Mouse (Mus musculus) CH12.LX (cell line): ENCODE measurements around the gene Tada2a. TPM values are rescaled to one million over a fixed set of nuclear protein-coding genes. Genes with fewer than 3 reads are reported as not detected.
A peak's percentile ranks its signal among the peaks of the same experiment; 100 is the strongest.

Experiments used
- DNase-seq: peaks from one replicate; pipeline ENCODE4 v3.0.0-alpha.2; 2013; ENCODE audit errors: extremely low read depth
- H3K27ac ChIP-seq: 2 replicates; pipeline ENCODE4 v1.5.1; 2012; ENCODE audit warnings: low read depth, mild to moderate bottlenecking, control low read depth, moderate library complexity; ENCODE audit not compliant: insufficient read depth
- H3K27me3 ChIP-seq: replicated peaks from 2 replicates; pipeline ENCODE3; 2012; ENCODE audit warnings: inconsistent platforms
- H3K36me3 ChIP-seq, 2 experiments: replicated peaks in 1 of 2; 2 replicates each; pipeline versions ENCODE3 to v1.6.1; 2012; ENCODE audit warnings: inconsistent platforms in 1 of 2, low read length in 1 of 2, mild to moderate bottlenecking in 1 of 2, mixed read lengths in 1 of 2, moderate library complexity in 1 of 2; ENCODE audit not compliant: control insufficient read depth in 1 of 2, insufficient read depth in 1 of 2
- H3K4me1 ChIP-seq, 2 experiments: 2 replicates each; pipeline ENCODE4 v1.6.1; 2012; ENCODE audit warnings: inconsistent platforms in 1 of 2, moderate library complexity in 1 of 2; ENCODE audit not compliant: insufficient read depth in 2 of 2, control insufficient read depth in 1 of 2
- H3K4me2 ChIP-seq: 2 replicates; pipeline ENCODE4 v1.6.1; 2012; ENCODE audit warnings: low read depth, mild to moderate bottlenecking, control low read depth; ENCODE audit not compliant: poor library complexity, insufficient read depth, severe bottlenecking
- H3K4me3 ChIP-seq, 3 experiments: fragments of 150-350 bp in 1 of 3; sonication (generic) in 1 of 3; replicated peaks in 1 of 3; 2 replicates each; pipeline versions ENCODE3 to v1.5.1; 2011 to 2012; ENCODE audit warnings: low read depth in 2 of 3, low read length in 2 of 3, mild to moderate bottlenecking in 2 of 3, moderate library complexity in 2 of 3, control low read depth in 1 of 3, improper control_type of control experiment in 1 of 3, inconsistent platforms in 1 of 3, mixed read lengths in 1 of 3; ENCODE audit not compliant: poor library complexity in 1 of 3
- H3K79me2 ChIP-seq: replicated peaks from 2 replicates; pipeline ENCODE4 v1.6.1; 2012; ENCODE audit warnings: mild to moderate bottlenecking, moderate library complexity; ENCODE audit not compliant: control insufficient read depth, poor library complexity, insufficient read depth, severe bottlenecking; ENCODE audit errors: extremely low read depth
- H3K9ac ChIP-seq: 2 replicates; pipeline ENCODE4 v1.6.1; 2012; ENCODE audit warnings: low read depth, mild to moderate bottlenecking, control low read depth, moderate library complexity; ENCODE audit not compliant: insufficient read depth
- H3K9me3 ChIP-seq: replicated peaks from 2 replicates; pipeline ENCODE3; 2012; ENCODE audit warnings: low read length, inconsistent platforms, mixed read lengths
- BHLHE40 ChIP-seq: IDR thresholded peaks from 2 replicates; pipeline ENCODE4 v1.6.1; 2011; ENCODE audit warnings: mild to moderate bottlenecking, low read depth, low read length, improper control_type of control experiment
- CTCF ChIP-seq, 2 experiments: IDR thresholded peaks in 1 of 2; conservative IDR thresholded peaks in 1 of 2; 2 replicates each; pipeline ENCODE4 v1.5.1; 2011 to 2012; ENCODE audit warnings: low read depth in 2 of 2, low read length in 2 of 2, improper control_type of control experiment in 1 of 2, inconsistent platforms in 1 of 2, mild to moderate bottlenecking in 1 of 2, moderate library complexity in 1 of 2
- ELF1 ChIP-seq: IDR thresholded peaks from 2 replicates; pipeline ENCODE4 v1.6.1; 2014; ENCODE audit warnings: low read depth, mild to moderate bottlenecking, inconsistent platforms, low read length, improper control_type of control experiment
- EP300 ChIP-seq: IDR thresholded peaks from 2 replicates; pipeline ENCODE4 v1.6.1; 2011; ENCODE audit warnings: low read length, improper control_type of control experiment
- HCFC1 ChIP-seq: IDR thresholded peaks from 2 replicates; pipeline ENCODE4 v1.6.1; 2012; ENCODE audit warnings: low read depth, mild to moderate bottlenecking, inconsistent platforms, low read length, improper control_type of control experiment
- IRF4 ChIP-seq: IDR thresholded peaks from 2 replicates; pipeline ENCODE4 v1.6.1; 2014; ENCODE audit warnings: low read depth, mild to moderate bottlenecking, inconsistent platforms, low read length, improper control_type of control experiment
- JUN ChIP-seq: IDR thresholded peaks from 2 replicates; pipeline ENCODE4 v1.6.1; 2011; ENCODE audit warnings: low read depth, mild to moderate bottlenecking, low read length, improper control_type of control experiment, moderate library complexity; ENCODE audit not compliant: insufficient read depth
- MAX ChIP-seq: IDR thresholded peaks from 2 replicates; pipeline ENCODE4 v1.6.1; 2011; ENCODE audit warnings: low read length, improper control_type of control experiment
- NELFE ChIP-seq: IDR thresholded peaks from 2 replicates; pipeline ENCODE4 v1.6.1; 2011; ENCODE audit warnings: low read depth, low read length, improper control_type of control experiment
- POLR2A ChIP-seq: IDR thresholded peaks from 2 replicates; pipeline ENCODE4 v1.6.1; 2011; ENCODE audit warnings: low read depth, mild to moderate bottlenecking, improper control_type of control experiment, low read length
- SMC3 ChIP-seq: IDR thresholded peaks from 2 replicates; pipeline ENCODE4 v1.6.1; 2011; ENCODE audit warnings: low read depth, low read length, improper control_type of control experiment
- TBP ChIP-seq: conservative IDR thresholded peaks from 2 replicates; pipeline ENCODE4 v1.6.1; 2011; ENCODE audit warnings: low read depth, low read length, improper control_type of control experiment
- UBTF ChIP-seq: IDR thresholded peaks from 2 replicates; pipeline ENCODE4 v1.6.1; 2012; ENCODE audit warnings: low read depth, mild to moderate bottlenecking, inconsistent platforms, low read length, improper control_type of control experiment, moderate library complexity
- USF2 ChIP-seq: conservative IDR thresholded peaks from 2 replicates; pipeline ENCODE4 v1.6.1; 2011; ENCODE audit warnings: low read depth, low read length, improper control_type of control experiment
- ZC3H11A ChIP-seq: IDR thresholded peaks from 2 replicates; pipeline ENCODE4 v1.6.1; 2012; ENCODE audit warnings: low read depth, mild to moderate bottlenecking, inconsistent platforms, low read length, improper control_type of control experiment
- ZKSCAN1 ChIP-seq: IDR thresholded peaks from 2 replicates; pipeline ENCODE4 v1.6.1; 2012; ENCODE audit warnings: low read depth, inconsistent platforms, low read length, improper control_type of control experiment, borderline replicate concordance
- ZNF384 ChIP-seq: IDR thresholded peaks from 2 replicates; pipeline ENCODE4 v1.6.1; 2012; ENCODE audit warnings: low read depth, low read length, improper control_type of control experiment, inconsistent platforms
- dilution Hi-C: fragments of 300-500 bp; cut with MboI; formaldehyde crosslinking; loops from 2 replicates; pipeline ENCODE4 v1.14.3; 2020; ENCODE audit warnings: low sequenced_read_pairs; ENCODE audit not compliant: extremely low pct_unique_long_range_greater_than_20kb, extremely low pct_ligation_motif_present
- in situ Hi-C: fragments of 300-500 bp; cut with MboI; formaldehyde crosslinking; loops from 3 replicates; pipeline ENCODE4 v1.14.3; 2019; ENCODE audit warnings: low sequenced_read_pairs, low pct_ligation_motif_present, low pct_unique_long_range_greater_than_20kb, mixed read lengths
- polyA plus RNA-seq: library from polyadenylated mRNA; unstranded; fragments of >175 nt; gene quantifications from 2 replicates; pipeline ENCODE4 v1.2.1, GENCODE M21; 2012; ENCODE audit warnings: low read depth; ENCODE audit not compliant: insufficient read length
- total RNA-seq, 2 experiments: library from RNA; depleted of rRNA; stranded (reverse); fragments of 300-350 nt in 1 of 2; fragments of >200 nt in 1 of 2; gene quantifications; 2 replicates each; pipeline ENCODE4 v1.2.3; 2012 to 2014

Tada2a gene
- total and polyA plus RNA-seq, 3 experiments: 34.1 to 66.1 (median 37.5) TPM

GRCm38 (mm10) chr11:84057418-84057817 lies 72.0 kb downstream of the Tada2a start:
- peaks cover 57 to 80% of the 10 kb centered on the region in 2 experiments for H3K36me3 ChIP-seq
- in situ Hi-C loops (no loop called here), dilution Hi-C loops (no loop called here)
- peaks cover 6% of the 10 kb centered on the region for H3K9me3 ChIP-seq
- no peak for DNase-seq
- peaks cover 95% of the 10 kb centered on the region for H3K79me2 ChIP-seq
- H3K4me2 ChIP-seq: no peak overlapping the region
- no peak overlapping the region for H3K27ac ChIP-seq
- H3K4me1 ChIP-seq: peaks cover 23 to 38% of the 10 kb centered on the region in 2 experiments
- no peak overlapping the region for H3K9ac ChIP-seq
- TF ChIP-seq CTCF (conservative IDR thresholded peaks at IDR 0.05 in 1 of 2, IDR thresholded peaks at IDR 0.05 in 1 of 2; ENCODE audit: low read depth in 2 of 2, low read length in 2 of 2): no peak
- no peak for TF ChIP-seq MAX
- TF ChIP-seq TBP: no peak
- TF ChIP-seq SMC3: no peak
- TF ChIP-seq EP300: no peak
- TF ChIP-seq POLR2A: no peak
- TF ChIP-seq BHLHE40: no peak
- TF ChIP-seq ELF1: no peak
- TF ChIP-seq NELFE: no peak
- TF ChIP-seq UBTF: no peak
- no peak for TF ChIP-seq HCFC1
- TF ChIP-seq ZKSCAN1: no peak
- no peak for TF ChIP-seq JUN
- no peak for TF ChIP-seq USF2
- no peak for TF ChIP-seq IRF4
- H3K27me3 ChIP-seq: no peaks in the 10 kb centered on the region
- H3K4me3 ChIP-seq: no peak overlapping the region

DNA sequence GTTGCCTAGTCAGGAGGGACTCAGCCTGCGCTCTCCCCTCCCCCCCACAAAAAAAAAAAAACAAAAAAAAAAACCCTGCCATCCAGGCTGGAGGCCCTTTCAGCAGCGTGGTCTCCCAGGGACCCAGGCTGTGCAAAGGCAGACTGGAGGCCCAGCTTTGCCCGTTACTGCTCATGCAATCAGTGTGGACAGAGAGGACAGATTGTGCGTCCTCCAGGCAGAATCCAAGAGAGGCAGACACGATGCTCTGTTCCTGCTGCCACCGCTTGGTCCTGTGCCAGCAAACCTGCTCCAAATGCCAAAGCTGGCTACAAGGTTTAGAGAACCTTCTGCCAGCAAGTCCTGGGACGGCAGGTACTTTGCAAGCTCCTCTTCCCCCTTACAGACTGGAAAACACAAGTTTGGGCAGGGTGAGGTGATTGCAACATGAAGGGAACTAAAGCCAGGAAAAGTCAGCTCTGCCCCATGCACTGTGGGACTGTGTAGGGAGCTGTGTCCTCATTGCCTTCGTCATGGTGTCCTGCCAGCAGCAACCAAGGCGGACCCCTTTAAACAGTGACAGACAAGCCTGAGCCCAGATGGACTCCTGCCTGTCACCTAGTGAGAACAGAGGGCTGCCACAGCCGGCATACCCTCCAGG lies 75.8 kb downstream of the Tada2a start:
- H3K9me3 ChIP-seq: peaks cover 6% of the 10 kb centered on the region
- DNase-seq: no peak
- in situ Hi-C loops: no loop called here
- dilution Hi-C loops: no loop called here
- H3K79me2 ChIP-seq: peaks cover 77% of the 10 kb centered on the region
- H3K9ac ChIP-seq: no peak overlapping the region
- TF ChIP-seq ZC3H11A (no peak), ZNF384 (peak; percentile 92), ELF1 (no peak)
- no peak overlapping the region for H3K4me3 ChIP-seq
- H3K27ac ChIP-seq: no peak overlapping the region
- H3K4me2 ChIP-seq: no peak overlapping the region
- no peaks in the 10 kb centered on the region for H3K27me3 ChIP-seq
- peaks cover 79 to 91% of the 10 kb centered on the region in 2 experiments for H3K36me3 ChIP-seq
- peaks cover 22 to 52% of the 10 kb centered on the region in 2 experiments for H3K4me1 ChIP-seq
